Mouse (Mus musculus) MEL (cell line): ENCODE data around the gene Ccdc102a.

ENCODE experiments used
- CTCF ChIP-seq, 3 experiments: IDR thresholded peaks in 2 of 3; conservative IDR thresholded peaks in 1 of 3; 2 replicates each; pipeline ENCODE4 v1.5.1; 2011 to 2012; ENCODE audit warnings: low read length in 3 of 3, low read depth in 2 of 3, mild to moderate bottlenecking in 2 of 3, improper control_type of control experiment in 1 of 3, inconsistent platforms in 1 of 3, mixed read lengths in 1 of 3, moderate library complexity in 1 of 3; ENCODE audit not compliant: control insufficient read depth in 1 of 3, insufficient read depth in 1 of 3, poor library complexity in 1 of 3, severe bottlenecking in 1 of 3
- HCFC1 ChIP-seq: IDR thresholded peaks from 2 replicates; pipeline ENCODE4 v1.6.1; 2012; ENCODE audit warnings: low read depth, mild to moderate bottlenecking, inconsistent platforms, low read length, improper control_type of control experiment, moderate library complexity
- MAZ ChIP-seq: IDR thresholded peaks from 2 replicates; pipeline ENCODE4 v1.6.1; 2012; ENCODE audit warnings: low read depth, mild to moderate bottlenecking, inconsistent platforms, low read length, improper control_type of control experiment
- NELFE ChIP-seq: IDR thresholded peaks from 2 replicates; pipeline ENCODE4 v1.6.1; 2011; ENCODE audit warnings: low read depth, low read length, improper control_type of control experiment
- NRF1 ChIP-seq: IDR thresholded peaks from 2 replicates; pipeline ENCODE4 v1.6.1; 2014; ENCODE audit warnings: low read depth, mild to moderate bottlenecking, inconsistent platforms, low read length, improper control_type of control experiment, moderate library complexity; ENCODE audit not compliant: poor library complexity, insufficient read depth, severe bottlenecking
- POLR2A ChIP-seq, 2 experiments: IDR thresholded peaks; 2 replicates each; pipeline ENCODE4 v1.6.1; 2011 to 2012; ENCODE audit warnings: low read length in 2 of 2, mild to moderate bottlenecking in 2 of 2, control low read depth in 1 of 2, improper control_type of control experiment in 1 of 2, low read depth in 1 of 2, moderate library complexity in 1 of 2; ENCODE audit not compliant: control insufficient read depth in 1 of 2, insufficient read depth in 1 of 2, poor library complexity in 1 of 2
- SIN3A ChIP-seq: IDR thresholded peaks from 2 replicates; pipeline ENCODE4 v1.6.1; 2012; ENCODE audit warnings: low read length, improper control_type of control experiment, inconsistent platforms
- USF2 ChIP-seq, 2 experiments: IDR thresholded peaks; 2 replicates each; pipeline ENCODE4 v1.6.1; 2011 to 2012; ENCODE audit warnings: improper control_type of control experiment in 2 of 2, low read length in 2 of 2, borderline replicate concordance in 1 of 2, inconsistent platforms in 1 of 2, low read depth in 1 of 2, mild to moderate bottlenecking in 1 of 2; ENCODE audit not compliant: insufficient read depth in 1 of 2
- ZC3H11A ChIP-seq: IDR thresholded peaks from 2 replicates; pipeline ENCODE4 v1.6.1; 2012; ENCODE audit warnings: low read depth, mild to moderate bottlenecking, inconsistent platforms, low read length, improper control_type of control experiment
- ZKSCAN1 ChIP-seq: IDR thresholded peaks from 2 replicates; pipeline ENCODE4 v1.6.1; 2012; ENCODE audit warnings: low read depth, mild to moderate bottlenecking, inconsistent platforms, low read length, improper control_type of control experiment, moderate library complexity

- no peak for TF ChIP-seq MAZ
- no peak for TF ChIP-seq CTCF (IDR thresholded peaks at IDR 0.05 in 2 of 3, conservative IDR thresholded peaks at IDR 0.05 in 1 of 3; ENCODE audit: control insufficient read depth in 1 of 3, insufficient read depth in 1 of 3, low read depth in 2 of 3, low read length in 3 of 3, poor library complexity in 1 of 3, severe bottlenecking in 1 of 3)
- TF ChIP-seq SIN3A: no peak
- no peak for TF ChIP-seq ZKSCAN1
- no peak for TF ChIP-seq NELFE
- TF ChIP-seq HCFC1: no peak
- no peak for TF ChIP-seq NRF1
- no peak for TF ChIP-seq ZC3H11A
- no peak for TF ChIP-seq POLR2A (IDR thresholded peaks at IDR 0.05; ENCODE audit: control insufficient read depth in 1 of 2, insufficient read depth in 1 of 2, low read depth in 1 of 2, low read length in 2 of 2, poor library complexity in 1 of 2)
- no peak for TF ChIP-seq USF2 (IDR thresholded peaks at IDR 0.05; ENCODE audit: borderline replicate concordance in 1 of 2, insufficient read depth in 1 of 2, low read depth in 1 of 2, low read length in 2 of 2)
These were observed 1.4 kb upstream of the Ccdc102a start for GRCm38 (mm10) chr8:94919256-94919655.
